Mouse (Mus musculus) heart, postnatal 0 days (tissue): ENCODE measurements at regions not wholly inside any gene's neighbourhood (a gene's known extent, or its start where the extent isn't known, plus 50 kb on each side); places are given as distances from the start of the nearest gene placed in this dataset.

Experiments
- CTCF ChIP-seq: IDR thresholded peaks from 2 replicates; pipeline ENCODE4 v1.5.1; 2016; ENCODE audit warnings: antibody characterized with exemption, control low read depth, low read depth
- EP300 ChIP-seq: IDR thresholded peaks from 2 replicates; pipeline ENCODE4 v1.6.1; 2016; ENCODE audit warnings: antibody characterized with exemption, low read depth

GRCm38 (mm10) chr3:36375722-36376121 lies 100.0 kb downstream of the Anxa5 start:
- TF ChIP-seq EP300 (no peak), CTCF (no peak)
